Mouse (Mus musculus): Measurements from ENCODE around the gene Nudt6.

Gene Nudt6

DNA sequence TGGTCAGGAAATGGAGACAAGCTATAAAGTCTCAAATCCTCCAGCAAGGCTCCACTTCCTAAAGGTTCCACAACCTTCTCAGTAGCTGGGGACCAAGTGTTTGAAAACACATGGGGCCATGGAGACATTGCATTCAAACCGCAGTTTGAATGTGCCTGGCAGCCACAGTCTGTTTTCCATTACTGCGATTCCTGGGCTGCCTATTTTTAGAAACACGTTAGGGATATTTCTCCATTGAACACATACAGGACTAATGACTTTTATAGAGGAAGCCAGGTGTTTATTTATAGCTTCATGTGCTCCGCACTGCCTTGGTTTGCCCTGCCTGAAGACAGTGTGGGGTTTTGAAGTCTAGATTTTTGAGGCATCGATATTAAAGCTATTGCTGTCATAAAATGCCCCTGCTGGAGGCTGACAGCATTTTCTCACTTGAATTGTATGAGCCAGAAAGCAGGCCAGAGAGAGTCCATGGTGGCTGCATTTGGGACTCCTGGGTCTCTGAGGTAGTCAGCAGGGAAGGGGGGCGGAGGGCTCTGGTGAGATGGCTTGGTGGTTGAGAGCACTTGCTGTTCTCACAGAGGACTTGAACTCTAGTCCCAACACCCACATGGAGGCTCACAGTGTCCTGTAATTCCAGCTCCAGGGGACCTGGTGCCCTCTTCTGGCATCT is 36.8 kb downstream of the Nudt6 start:
- in situ Hi-C loops (cut with MboI; ENCODE audit: low sequenced_read_pairs): no loop called here

DNA sequence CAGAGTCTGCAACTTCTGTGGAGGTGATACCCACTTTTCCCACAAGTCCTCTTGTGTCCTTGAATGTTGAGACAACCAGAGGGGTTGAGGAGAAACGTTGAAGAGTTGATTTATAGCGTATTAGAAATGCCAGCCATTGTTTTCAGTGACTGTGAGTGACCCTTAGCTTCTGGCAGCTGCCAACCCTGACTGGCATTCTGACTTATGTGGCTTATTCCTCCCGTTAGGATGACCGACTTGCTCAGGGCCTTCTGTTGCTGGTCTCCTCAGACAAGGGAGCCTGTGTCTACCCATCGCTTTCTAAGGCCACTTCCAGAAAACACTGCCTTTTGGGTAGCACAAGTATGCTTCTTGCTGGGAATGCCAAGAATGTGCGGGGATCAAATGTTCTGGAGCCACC is 38.6 kb downstream of the Nudt6 start:
- in situ Hi-C loops (cut with MboI; ENCODE audit: low sequenced_read_pairs): no loop called here

DNA sequence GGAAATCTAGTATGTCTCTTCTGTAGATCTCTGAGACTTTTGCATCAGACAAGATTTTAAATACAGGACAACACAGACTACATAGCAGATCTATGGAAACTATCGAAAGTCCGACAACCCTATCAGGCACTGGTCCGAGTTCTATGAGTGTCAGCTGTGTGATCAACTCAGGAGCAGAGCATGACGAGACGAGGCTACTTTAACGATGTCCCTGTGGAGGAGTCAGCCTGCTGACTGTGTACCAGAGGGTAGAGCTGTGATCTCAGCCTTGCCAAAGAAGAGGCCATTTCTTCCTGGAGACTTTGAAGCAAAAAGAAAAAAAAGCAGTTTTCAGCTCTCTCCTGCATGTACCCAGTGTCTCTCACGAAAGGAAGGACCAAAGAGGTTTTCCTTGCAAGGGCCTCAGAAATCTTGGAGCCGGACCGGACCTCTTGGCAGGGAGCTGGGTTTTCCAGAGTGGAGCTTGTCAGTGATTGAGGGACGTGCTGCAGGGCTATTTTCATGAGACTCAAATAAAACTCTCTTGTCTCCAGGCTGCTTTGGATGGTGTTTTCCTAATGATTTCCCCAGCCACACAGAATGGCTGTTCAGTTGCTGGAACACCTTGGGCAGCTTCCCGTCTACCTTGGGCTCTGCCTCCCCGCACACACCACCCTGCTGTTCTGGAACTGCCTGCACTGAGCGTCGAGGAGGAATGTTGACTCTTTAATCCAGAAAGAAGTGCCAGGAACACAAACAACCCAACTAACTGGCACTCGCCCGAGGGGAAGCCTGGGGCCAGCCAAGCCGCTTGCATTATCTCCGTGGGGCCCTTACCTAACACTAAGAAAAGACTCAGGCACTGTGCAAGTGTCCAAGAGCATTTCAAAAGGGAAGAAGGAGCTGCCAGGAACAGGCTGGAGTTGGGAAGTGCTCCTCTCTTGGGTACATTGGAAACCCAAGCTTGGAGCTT is 39.8 kb downstream of the Nudt6 start:
- in situ Hi-C loops (cut with MboI; ENCODE audit: low sequenced_read_pairs): no loop called here

DNA sequence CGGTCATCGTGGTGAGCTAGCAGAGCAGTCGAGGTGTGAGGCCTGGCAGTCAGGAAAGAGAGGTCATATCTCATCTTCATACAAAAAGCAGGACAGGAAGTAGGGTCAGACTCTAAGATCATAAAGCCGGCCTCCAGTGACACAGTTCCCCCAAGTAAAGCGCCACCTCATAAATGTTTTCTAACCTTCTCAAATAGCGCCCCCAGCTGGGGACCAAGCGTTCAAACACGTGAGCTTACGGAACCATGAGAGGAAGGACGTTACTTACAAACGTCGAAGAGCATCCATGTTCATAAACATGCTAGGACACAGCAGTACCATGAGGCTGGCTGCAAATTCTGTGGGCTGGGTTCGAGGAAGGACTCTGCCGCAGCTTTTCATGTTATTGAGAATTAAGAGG is 40.8 kb downstream of the Nudt6 start:
- in situ Hi-C loops (cut with MboI; ENCODE audit: low sequenced_read_pairs): no loop called here

DNA sequence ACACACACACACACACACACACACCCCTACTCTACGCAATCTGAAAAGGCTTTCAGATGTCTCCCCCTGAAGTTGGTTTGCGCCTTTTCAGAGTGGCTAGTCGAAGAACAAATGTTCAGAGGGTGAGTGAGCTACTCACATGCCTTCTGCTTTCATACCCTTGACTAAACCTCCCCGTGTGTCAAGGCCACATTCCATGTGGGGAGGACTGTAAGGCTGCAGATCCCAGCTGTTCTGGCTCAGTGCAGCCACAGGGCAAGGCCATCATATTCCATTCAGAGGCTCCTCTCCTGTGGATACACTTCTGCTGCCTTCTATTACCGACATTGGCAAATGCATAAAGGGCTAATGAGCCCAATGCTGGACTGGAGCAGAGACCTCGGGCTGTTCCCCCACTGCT is 41.6 kb downstream of the Nudt6 start:
- in situ Hi-C loops (cut with MboI; ENCODE audit: low sequenced_read_pairs): no loop called here

DNA sequence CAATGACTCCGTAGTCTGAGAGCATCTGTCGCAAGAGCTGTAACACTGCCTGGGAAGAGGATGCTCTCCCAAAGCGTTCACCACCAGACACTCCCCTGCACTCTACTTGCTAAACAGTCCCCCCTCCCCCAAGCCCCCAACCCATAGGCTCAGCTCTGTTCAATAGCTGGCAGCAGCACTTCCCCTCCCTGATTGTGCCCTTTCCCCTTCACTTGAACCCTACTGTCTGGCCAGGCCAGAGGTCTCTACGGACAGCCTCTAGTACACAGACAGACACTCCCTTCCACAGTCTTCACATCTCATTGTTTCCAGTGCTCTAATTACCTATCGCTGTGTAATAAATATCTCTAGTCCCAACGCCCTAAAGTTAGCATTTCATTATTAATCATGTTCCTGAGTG is 42.1 kb downstream of the Nudt6 start:
- in situ Hi-C loops (cut with MboI; ENCODE audit: low sequenced_read_pairs): no loop called here

DNA sequence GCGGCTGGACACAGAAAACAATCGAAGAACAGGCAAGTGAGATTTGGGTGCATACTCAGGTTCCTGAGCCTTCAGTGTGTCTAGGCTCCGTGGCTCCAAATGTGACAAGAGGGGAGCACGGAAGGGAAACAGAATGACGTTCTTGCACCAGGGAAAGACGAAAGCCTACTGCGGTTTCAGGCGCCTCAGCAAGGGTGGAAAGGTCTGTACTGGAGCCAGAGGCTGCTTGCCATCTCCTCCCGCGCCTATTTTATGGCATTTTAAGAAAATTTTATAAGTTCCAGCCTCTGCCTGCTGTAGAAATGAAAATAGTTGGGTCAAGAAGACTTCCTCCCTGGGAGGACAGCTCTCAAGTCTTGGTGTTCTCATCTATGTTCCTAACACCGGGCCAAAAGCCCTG is 46.3 kb downstream of the Nudt6 start:
- in situ Hi-C loops (cut with MboI; ENCODE audit: low sequenced_read_pairs): no loop called here

DNA sequence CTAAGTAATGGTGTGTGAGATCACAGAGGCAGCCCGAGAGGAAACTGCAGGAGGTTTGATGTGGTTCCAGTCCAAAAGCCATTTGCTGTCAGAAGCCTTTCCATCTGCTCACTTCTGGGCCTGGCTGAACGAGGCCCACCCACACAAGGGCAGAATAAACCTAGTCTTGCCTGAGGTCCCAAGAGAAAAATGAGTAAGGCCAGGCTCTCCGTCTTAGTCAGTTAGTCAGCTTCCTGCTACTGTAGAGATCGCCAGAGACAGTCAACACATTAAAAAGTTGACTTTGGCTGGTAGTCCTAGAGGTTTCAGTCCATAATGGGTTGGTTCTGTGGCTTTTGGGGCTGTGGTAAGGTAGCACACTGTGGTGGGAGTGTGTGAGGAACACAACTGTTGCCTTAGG is 49.6 kb downstream of the Nudt6 start:
- in situ Hi-C loops (cut with MboI; ENCODE audit: low sequenced_read_pairs): no loop called here

DNA sequence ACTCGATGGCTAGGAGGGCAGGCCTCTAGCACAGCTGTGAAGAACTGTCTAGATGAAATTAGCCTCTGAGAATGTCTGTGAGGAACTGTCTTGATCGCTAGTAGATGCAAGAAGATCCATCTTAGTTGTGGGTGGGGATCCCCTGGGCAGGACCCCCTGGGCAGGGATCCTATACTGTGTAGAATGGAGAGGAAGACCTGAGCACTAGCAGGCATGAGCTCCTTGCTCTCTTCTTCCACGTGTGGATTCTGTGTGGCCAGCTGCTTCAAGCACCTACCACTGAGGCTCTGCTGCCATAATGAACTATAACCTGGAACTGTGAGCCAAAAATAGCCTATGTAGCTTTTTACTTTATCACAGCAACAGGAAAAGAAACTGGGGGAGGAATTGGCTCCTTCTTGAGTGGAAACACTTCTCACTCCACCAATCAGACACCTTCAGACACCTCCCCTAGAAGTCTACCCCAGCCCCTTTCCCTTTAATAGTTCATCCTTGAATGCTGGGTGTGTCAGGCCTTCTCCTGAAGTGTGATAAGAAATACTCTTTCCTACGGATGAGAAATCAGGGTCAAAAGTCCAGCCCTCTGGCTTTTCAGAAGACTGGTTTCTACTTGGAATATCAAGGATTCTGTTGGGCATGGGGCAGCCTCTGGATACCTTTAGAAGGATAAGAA is 53.5 kb downstream of the Nudt6 start:
- in situ Hi-C loops (cut with MboI; ENCODE audit: low sequenced_read_pairs): no loop called here

DNA sequence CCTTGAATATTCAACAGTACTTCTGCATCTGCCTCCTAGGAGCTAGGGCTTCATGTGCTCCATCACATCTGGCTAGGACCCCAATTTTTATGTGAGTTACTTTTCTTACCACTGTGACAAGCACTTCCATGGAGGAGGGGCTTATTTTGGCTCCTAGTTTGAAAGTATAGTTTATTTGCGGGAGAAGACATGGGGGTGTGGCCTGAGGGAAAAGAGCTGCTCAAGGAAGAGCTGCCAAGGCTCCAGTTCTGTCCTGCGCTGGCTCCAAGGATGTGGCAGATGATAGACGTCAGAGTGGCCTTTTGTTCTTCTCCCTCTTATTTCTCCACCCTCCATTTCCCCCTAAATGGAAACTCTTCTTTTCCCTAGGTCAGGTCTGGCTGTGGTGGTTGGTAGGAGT is 54.0 kb downstream of the Nudt6 start:
- in situ Hi-C loops (cut with MboI; ENCODE audit: low sequenced_read_pairs): no loop called here

DNA sequence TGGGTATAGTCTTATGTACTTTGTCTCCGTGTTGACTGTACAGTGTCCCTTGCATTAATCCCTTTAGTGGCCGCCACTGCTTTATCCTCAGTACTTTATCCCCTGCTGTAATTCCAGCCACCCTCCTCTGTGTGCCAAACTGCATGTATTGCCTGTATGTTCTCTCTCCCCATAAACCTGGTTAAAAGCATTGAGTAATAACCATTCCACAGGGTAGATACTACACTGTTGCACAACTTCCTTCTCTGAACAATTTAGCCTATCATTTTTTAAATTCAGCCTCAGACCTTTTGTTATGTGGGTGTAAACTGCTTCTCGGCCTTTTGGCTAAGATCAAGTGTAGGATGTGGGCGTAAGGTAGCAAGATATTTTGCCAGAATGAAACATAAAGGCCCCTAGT is 54.9 kb downstream of the Nudt6 start:
- in situ Hi-C loops (cut with MboI; ENCODE audit: low sequenced_read_pairs): no loop called here

DNA sequence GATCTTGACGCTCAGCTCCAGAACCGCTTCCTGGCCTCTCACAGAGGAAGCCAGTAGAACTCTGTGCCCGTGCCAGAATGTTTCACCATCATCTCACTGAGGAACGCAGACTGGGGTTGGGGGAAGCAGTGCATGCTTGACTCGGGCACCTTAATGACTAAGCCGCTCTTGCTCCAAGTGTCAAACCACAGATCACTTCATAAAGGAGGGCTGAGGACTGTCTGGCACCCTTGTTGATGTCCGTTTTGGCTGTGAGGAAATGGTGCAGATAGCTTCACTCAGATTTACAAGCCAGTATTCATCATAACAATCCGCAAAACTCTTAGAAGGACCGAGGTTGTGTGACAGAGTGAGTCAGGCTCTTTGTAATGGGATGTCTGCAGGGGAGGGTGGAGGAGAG is 59.3 kb downstream of the Nudt6 start:
- in situ Hi-C loops (cut with MboI; ENCODE audit: low sequenced_read_pairs): no loop called here

Measured in CH12F3 (cell line).